Mouse (Mus musculus) embryonic fibroblast, embryonic 13.5 days (primary cell): ENCODE results near the gene Cd79b.

Source experiments
- CTCF ChIP-seq: IDR thresholded peaks from 2 replicates; pipeline ENCODE4 v1.5.1; 2011; ENCODE audit warnings: mild to moderate bottlenecking, control low read depth, low read length, moderate library complexity, borderline replicate concordance; ENCODE audit not compliant: insufficient read depth
- POLR2A ChIP-seq: IDR thresholded peaks from 2 replicates; pipeline ENCODE4 v1.6.1; 2011; ENCODE audit warnings: low read depth, mild to moderate bottlenecking, control low read depth, low read length, moderate library complexity

GRCm38 (mm10) chr11:106314333-106314812 lies at the start of gene Cd79b:
- no peak for TF ChIP-seq CTCF
- TF ChIP-seq POLR2A: no peak
